Mouse (Mus musculus): ENCODE results near the gene Mtr.
"Not testable (repeated sequence)": the region's sequence is repeated elsewhere in the genome, so short reads cannot be mapped to it uniquely, and the experiment has no call there.

Gene Mtr

DNA sequence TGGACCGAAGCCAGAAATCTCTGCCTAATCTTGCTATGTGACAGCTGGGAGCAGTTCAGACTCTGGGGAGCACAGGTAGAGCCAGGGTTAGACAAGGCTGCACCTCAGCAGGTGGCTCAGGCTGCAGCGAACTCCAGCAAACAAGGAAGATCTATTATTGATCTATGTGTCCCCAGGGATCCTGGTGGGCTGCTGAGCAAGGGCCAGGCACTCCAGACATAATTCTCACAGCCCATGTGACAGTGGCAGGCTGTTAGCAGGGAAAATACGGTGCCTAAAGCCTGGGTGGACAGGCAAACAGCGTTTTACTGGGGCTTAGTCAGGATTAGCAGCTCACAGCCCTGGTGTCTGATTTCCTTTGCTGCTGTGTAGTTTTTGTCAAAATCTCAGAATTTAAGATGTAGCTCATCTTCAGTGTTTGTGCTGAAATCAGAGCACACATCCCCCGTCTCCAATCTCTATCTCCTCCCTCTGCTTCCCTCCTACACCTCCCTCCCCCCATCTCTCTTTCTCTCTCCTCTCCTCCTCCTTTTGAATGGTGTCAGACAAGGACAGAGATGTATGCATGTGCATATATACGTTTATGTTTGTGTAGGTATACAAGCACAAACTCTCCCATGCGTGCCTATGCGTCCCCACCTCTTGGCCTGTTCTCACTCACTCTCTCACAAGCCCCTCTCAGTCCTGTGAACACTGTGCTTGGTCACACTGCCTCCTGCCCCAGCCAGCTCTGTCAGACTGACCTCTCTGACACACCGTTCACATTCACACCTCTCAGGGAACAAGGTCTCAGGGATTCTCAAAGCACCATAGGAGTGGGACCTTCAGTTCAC, 98.4 kb downstream of the Mtr start:
- DNase-seq = no peak

DNA sequence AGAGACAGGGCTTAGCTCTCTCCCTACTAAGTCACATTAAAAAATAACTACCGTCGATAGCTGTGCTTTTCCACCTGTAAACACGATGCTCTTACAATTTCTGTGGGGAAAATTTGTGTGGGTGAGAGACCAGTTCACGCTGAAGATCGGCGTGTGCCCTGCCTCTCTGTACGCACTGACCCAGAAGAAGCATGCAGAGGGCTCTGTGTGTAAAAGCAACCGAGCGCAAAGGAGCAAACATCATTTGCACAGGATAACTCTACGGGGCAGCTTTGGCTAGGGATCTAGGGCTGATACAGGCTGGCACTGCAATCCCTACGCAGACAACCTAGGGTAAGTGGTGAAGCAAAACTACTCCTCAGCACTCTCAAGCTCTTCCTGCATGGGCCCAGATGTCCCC, 104.0 kb downstream of the Mtr start:
- no peak for DNase-seq

DNA sequence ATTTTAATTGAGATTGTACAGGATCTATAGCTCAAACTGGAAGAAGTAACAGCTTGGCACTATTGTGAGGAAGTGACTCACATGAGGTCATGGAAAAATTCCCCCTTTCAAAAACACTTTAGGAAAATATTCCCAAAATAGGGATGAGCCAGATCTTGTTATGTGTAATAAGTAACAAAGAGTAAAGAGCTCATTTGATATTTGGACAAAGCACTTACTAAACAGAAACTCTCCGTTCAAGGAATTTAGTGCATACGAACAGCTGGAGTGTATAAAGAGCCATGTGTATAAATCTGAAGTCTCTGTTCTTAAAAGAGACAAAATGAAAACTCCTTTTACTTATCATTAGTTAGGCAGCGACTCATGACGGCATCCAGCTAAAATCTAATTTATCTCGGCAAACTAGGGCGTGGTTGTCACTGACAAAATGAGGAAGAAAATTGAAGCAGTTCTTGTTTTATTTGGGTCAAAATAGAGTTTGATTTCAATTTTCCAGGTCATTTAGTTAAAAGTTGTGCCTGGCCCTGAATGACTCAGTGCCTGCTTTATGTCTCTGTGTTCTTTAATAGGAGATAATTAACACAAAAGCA, 110.9 kb downstream of the Mtr start:
- no peak for DNase-seq

DNA sequence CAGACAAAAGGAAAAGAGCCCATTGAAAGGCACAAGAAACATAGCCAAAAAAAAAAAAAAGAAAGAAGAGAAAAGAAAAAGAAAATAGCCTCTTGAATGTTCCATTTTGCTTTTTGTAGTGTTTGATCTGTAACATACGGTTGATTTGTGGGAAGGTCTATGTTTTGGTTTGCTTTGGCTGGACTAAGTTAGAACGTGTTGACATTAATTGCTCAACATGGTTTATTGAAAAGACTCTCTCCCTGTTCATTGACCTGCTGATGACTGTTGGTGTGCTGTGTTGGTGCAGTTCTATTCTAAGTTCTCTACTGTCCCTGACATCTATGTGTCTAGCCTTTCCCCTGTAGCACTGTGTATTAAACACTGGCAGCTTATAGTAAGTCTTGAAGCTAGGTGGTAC, 111.5 kb downstream of the Mtr start:
- DNase-seq = no peak

DNA sequence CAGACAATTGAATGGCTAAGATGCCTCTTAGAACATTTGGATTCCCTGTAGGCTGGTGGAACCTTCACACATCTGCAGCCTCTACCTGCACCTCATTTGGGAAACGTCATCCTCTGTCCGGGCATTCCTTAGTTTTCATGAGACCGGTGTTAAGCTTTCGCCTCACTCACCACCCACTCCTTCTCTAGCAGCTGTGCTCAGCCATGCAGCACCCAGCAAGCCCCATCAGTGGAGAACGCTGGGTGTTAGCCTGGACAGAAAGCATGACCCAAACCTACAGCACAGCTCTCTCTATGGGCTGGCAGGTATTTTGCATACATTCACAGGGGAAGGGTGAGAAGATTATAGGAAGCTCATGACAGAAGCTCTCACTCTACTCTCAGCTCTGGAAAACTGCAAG, 114.6 kb downstream of the Mtr start:
- no peak for DNase-seq

DNA sequence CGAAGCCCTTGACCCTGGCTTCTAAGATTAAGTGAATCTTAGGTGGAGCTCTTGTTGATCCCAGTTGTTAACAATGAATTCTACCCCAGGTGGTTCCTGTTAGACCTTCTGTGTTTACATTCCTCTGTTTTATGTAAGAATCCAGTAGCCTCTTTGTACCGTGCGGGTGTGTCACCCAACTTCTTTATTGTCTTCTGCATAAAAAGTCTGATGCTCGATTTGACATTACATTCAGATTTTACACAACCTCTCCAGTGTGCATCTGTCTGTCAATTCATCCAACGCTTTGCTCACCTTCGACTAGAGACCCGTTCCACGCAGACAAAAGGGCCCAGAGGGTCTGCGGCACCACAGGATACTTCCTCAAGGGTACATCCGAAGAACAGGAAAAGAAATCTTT, 121.5 kb downstream of the Mtr start:
- DNase-seq = not testable (repeated sequence)

DNA sequence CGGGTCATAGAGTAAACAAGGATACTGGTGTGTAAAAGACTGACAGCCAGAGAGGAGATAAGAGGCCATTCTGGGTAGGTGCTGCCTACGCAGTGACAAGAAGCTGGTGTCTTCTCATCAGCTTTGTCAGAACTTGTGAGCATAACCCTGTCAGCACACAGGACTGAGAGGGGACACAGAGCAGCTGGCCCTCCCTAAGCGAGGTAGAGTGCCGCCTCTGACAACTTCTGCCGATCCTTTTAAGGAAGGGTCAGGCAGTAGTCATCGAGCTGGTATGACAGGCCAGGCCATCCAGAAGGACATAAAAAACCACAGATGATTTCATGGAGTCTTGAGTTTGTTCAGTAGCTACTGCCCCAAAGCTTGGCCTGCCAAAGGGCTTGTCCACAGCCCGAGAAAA, 124.4 kb downstream of the Mtr start:
- DNase-seq = no peak
